Mouse (Mus musculus): ENCODE results near the gene Mapk9. TPM values are rescaled to one million over a fixed set of nuclear protein-coding genes. Genes with fewer than 3 reads are reported as not detected.
A peak's percentile ranks its signal among the peaks of the same experiment; 100 is the strongest.

The Mapk9 gene
- polyA plus RNA-seq, 1 experiment from 2014 or later, result 51.8 TPM

DNA sequence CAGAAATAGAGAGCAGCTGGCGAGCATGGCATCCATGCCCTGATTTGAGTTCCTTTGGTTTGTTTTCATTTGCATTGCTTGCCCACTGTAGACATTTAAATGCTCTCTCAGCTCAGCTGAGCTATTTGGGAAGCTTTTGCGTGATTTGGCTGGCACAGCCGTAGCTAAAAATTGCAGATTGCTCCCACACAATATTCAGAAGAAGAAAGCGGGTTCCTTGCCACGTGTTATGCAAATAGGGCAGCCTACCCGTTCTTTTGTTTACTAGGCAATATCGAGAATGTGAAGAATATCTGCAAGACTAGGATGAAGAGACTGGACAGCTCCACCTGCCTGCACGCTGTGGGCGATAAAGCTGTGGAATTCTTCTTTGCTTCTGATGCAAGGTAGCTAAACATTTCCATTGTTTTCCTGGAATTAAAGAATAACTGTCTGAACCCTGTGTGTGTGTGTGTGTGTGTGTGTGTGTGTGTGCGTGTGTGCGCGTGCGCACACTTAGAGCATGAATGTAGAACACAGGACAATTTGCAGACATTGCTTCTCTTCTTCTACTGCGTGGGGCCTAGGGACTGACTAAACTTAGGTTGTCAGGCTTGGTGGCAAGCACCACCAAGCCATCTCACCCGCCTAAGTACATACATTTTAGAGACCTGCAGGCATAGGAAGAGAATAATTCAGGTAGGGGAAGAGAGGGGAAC lies 27.5 kb upstream of the Mapk9 start:
- H3K4me1 ChIP-seq (ENCODE audit: control insufficient read depth, insufficient read depth, low read length), result no peaks in the 10 kb centered on the region
- H3K36me3 ChIP-seq (ENCODE audit: control insufficient read depth, insufficient read depth, low read length), result peaks cover 1% of the 10 kb centered on the region
- ATAC-seq (ENCODE audit: insufficient read depth, low FRiP score, low TSS enrichment) (no peak), DNase-seq (ENCODE audit: low spot score) (no peak)
- 93% methylated on average over 15 of the region's 15 CpGs for WGBS
- no peak overlapping the region for H3K4me2 ChIP-seq (ENCODE audit: low read depth)
- H3K27ac ChIP-seq (ENCODE audit: low read depth, low read length), result no peak overlapping the region
- H3K9ac ChIP-seq (ENCODE audit: low read length), result no peak overlapping the region
- H3K9me3 ChIP-seq (ENCODE audit: control insufficient read depth, low read length), result no peaks in the 10 kb centered on the region
- H3K4me3 ChIP-seq (ENCODE audit: low read depth, low read length), result no peak overlapping the region
- no peaks in the 10 kb centered on the region for H3K27me3 ChIP-seq (ENCODE audit: control insufficient read depth, insufficient read depth, low read length)

DNA sequence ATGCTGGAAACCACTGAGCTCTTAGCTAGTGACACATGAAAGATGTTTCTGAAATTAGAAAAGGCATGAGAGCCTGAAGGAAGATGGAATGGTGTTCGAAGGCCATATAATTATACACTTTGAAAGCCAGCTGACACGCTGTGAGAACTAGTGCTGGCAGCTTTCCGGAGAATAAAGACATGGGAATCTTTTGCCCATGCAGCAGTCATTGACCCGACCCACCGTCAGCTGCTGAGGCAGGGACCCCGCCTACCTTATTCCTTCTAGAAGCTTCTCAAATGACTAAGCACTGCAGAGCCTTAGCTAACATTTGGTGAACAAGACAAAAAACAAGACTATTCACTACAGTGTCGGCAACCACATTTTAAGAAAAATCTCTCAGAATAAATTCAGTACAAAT lies 26.9 kb upstream of the Mapk9 start:
- DNase-seq (ENCODE audit: low spot score) (no peak), ATAC-seq (ENCODE audit: insufficient read depth, low FRiP score, low TSS enrichment) (no peak)
- H3K4me2 ChIP-seq (ENCODE audit: low read depth), result no peak overlapping the region
- WGBS, result 88% methylated on average over 7 of the region's 7 CpGs
- no peak overlapping the region for H3K27ac ChIP-seq (ENCODE audit: low read depth, low read length)
- peaks cover 3% of the 10 kb centered on the region; the same call in 1 of the 2 replicates for H3K36me3 ChIP-seq (ENCODE audit: control insufficient read depth, insufficient read depth, low read length)
- no peak overlapping the region for H3K4me3 ChIP-seq (ENCODE audit: low read depth, low read length)
- H3K4me1 ChIP-seq (ENCODE audit: control insufficient read depth, insufficient read depth, low read length), result no peaks in the 10 kb centered on the region
- no peak overlapping the region for H3K9ac ChIP-seq (ENCODE audit: low read length)
- no peaks in the 10 kb centered on the region for H3K9me3 ChIP-seq (ENCODE audit: control insufficient read depth, low read length)
- no peaks in the 10 kb centered on the region for H3K27me3 ChIP-seq (ENCODE audit: control insufficient read depth, insufficient read depth, low read length)

DNA sequence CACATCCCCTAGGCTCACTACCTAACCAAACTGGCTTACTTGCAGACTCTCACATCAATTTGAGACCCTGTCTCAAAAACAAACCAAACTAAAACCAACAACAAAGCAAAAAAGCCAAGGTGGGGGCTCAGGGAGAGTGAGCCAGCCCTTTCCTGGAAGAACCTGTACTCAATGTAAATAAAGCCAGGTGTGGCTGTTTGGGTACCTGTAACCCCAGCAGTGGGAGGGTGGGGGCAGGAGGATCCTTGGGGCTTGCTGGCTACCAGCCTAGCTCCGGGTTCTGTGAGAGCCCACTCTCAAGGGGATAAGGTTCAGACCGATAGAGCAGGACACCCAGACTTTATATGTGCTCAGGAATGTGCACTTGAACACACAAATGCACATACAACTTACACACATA lies 25.6 kb upstream of the Mapk9 start:
- H3K9me3 ChIP-seq (ENCODE audit: control insufficient read depth, low read length), result no peaks in the 10 kb centered on the region
- no peak overlapping the region for H3K9ac ChIP-seq (ENCODE audit: low read length)
- ATAC-seq (ENCODE audit: insufficient read depth, low FRiP score, low TSS enrichment) (no peak), DNase-seq (ENCODE audit: low spot score) (no peak)
- H3K27me3 ChIP-seq (ENCODE audit: control insufficient read depth, insufficient read depth, low read length), result no peaks in the 10 kb centered on the region
- H3K4me2 ChIP-seq (ENCODE audit: low read depth), result no peak overlapping the region
- H3K27ac ChIP-seq (ENCODE audit: low read depth, low read length), result no peak overlapping the region
- H3K36me3 ChIP-seq (ENCODE audit: control insufficient read depth, insufficient read depth, low read length), result peaks cover 3% of the 10 kb centered on the region; the same call in 1 of the 2 replicates
- 89% methylated on average over 2 of the region's 2 CpGs for whole genome bisulfite sequencing
- H3K4me3 ChIP-seq (ENCODE audit: low read depth, low read length), result no peak overlapping the region
- H3K4me1 ChIP-seq (ENCODE audit: control insufficient read depth, insufficient read depth, low read length), result no peaks in the 10 kb centered on the region

DNA sequence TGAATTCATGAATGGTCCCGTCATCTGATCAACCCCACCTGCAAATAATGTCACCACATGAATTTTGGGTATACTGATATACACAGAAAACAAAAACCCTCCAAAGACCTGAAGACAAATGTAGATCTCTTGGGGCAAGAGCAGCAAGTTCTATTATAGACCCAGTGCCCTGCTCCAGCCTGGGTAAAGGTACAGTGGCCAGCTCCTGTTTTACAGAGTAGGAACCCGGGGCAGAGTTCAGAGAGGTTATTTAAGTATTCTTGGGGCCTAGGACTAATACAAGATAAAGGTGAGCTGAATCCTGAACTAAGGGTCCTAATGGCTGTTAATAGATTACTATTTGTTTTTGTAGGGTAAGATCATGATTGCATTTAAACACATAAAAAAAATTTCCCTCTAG lies 25.0 kb upstream of the Mapk9 start:
- H3K36me3 ChIP-seq (ENCODE audit: control insufficient read depth, insufficient read depth, low read length), result peaks cover 3% of the 10 kb centered on the region; the same call in 1 of the 2 replicates
- no peaks in the 10 kb centered on the region for H3K4me1 ChIP-seq (ENCODE audit: control insufficient read depth, insufficient read depth, low read length)
- no peak overlapping the region for H3K4me2 ChIP-seq (ENCODE audit: low read depth)
- no peak overlapping the region for H3K4me3 ChIP-seq (ENCODE audit: low read depth, low read length)
- DNase-seq (ENCODE audit: low spot score), result no peak
- WGBS, result 89% methylated on average over 2 of the region's 2 CpGs
- no peak overlapping the region for H3K27ac ChIP-seq (ENCODE audit: low read depth, low read length)
- H3K9ac ChIP-seq (ENCODE audit: low read length), result no peak overlapping the region
- H3K9me3 ChIP-seq (ENCODE audit: control insufficient read depth, low read length), result no peaks in the 10 kb centered on the region
- no peaks in the 10 kb centered on the region for H3K27me3 ChIP-seq (ENCODE audit: control insufficient read depth, insufficient read depth, low read length)
- ATAC-seq (ENCODE audit: insufficient read depth, low FRiP score, low TSS enrichment), result no peak

DNA sequence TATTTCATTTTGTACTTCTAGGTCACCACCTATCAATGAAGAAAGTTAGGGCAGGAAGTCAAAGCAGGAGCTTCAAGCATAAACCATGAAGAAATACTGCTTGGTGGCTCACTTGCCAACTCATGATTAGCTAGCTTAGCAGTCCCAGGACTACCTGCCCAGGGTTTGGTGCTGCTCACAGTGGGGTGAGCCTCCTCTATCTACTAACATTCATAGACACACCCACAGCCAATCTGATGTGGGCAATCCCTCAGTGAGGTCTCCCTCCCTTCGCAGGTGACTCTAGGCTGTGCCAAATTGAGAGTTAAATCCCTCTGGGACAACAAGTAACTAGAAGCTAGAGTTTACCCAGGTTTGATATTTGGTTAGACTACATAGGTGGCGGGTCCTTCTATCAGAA lies 24.2 kb upstream of the Mapk9 start:
- Histone ChIP-seq H3K4me1 (ENCODE audit: control insufficient read depth, insufficient read depth, low read length) (no peaks in the 10 kb centered on the region), H3K4me2 (ENCODE audit: low read depth) (no peak overlapping the region), H3K27ac (ENCODE audit: low read depth, low read length) (no peak overlapping the region), H3K4me3 (ENCODE audit: low read depth, low read length) (no peak overlapping the region), H3K36me3 (ENCODE audit: control insufficient read depth, insufficient read depth, low read length) (peaks cover 3% of the 10 kb centered on the region; the same call in 1 of the 2 replicates), H3K9me3 (ENCODE audit: control insufficient read depth, low read length) (no peaks in the 10 kb centered on the region), H3K9ac (ENCODE audit: low read length) (no peak overlapping the region), H3K27me3 (ENCODE audit: control insufficient read depth, insufficient read depth, low read length) (no peaks in the 10 kb centered on the region)
- ATAC-seq (ENCODE audit: insufficient read depth, low FRiP score, low TSS enrichment) (no peak), DNase-seq (ENCODE audit: low spot score) (no peak)
- 97% methylated on average over 2 of the region's 2 CpGs for WGBS

DNA sequence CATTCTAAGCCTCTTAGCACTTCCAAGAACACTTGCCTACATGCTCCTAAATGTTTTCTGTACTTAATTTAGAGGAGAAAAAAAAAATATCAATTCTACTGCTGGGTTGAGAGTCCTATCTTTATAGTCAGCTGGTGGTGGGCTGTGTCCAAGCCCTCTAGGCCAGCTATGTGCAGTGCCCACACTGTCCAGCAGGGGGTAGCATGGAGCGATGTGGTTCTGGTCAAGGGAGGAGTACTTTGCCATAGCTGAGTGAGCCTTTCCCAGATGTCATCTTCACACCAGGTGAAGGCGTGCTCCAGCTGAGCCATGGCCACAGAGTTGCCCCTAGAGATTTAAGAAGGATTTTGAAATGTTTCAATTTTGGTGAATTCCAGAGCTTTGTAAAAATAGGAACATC lies 21.7 kb upstream of the Mapk9 start:
- Histone ChIP-seq H3K9me3 (ENCODE audit: control insufficient read depth, low read length) (no peaks in the 10 kb centered on the region), H3K36me3 (ENCODE audit: control insufficient read depth, insufficient read depth, low read length) (peaks cover 3% of the 10 kb centered on the region; the same call in 1 of the 2 replicates), H3K4me2 (ENCODE audit: low read depth) (no peak overlapping the region), H3K4me3 (ENCODE audit: low read depth, low read length) (no peak overlapping the region), H3K4me1 (ENCODE audit: control insufficient read depth, insufficient read depth, low read length) (no peaks in the 10 kb centered on the region), H3K27ac (ENCODE audit: low read depth, low read length) (no peak overlapping the region), H3K27me3 (ENCODE audit: control insufficient read depth, insufficient read depth, low read length) (no peaks in the 10 kb centered on the region), H3K9ac (ENCODE audit: low read length) (no peak overlapping the region)
- WGBS, result 45% methylated on average over 2 of the region's 2 CpGs
- ATAC-seq (ENCODE audit: insufficient read depth, low FRiP score, low TSS enrichment) (no peak), DNase-seq (ENCODE audit: low spot score) (peak; percentile 69)

DNA sequence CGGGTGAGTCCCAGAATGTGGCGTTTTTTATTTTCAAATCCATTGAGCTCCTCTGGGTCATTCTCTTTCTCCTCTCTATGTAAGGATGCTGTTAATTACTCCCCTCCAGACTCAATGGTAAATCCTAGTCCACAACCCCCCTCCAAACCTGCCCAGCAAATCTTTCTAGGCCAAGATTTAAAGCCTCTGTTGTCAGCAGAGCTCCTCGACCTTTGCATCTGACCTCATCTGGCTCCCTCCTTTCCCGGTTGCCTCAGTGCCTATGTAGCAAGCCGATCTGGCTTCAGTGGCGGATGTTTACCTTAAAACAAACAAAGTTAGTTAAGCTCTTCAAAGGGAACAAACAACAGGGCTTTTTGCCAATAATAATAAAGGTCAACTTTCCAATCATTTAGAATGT lies 19.3 kb upstream of the Mapk9 start:
- DNase-seq (ENCODE audit: low spot score) (no peak), ATAC-seq (ENCODE audit: insufficient read depth, low FRiP score, low TSS enrichment) (no peak)
- Histone ChIP-seq H3K4me1 (ENCODE audit: control insufficient read depth, insufficient read depth, low read length) (no peaks in the 10 kb centered on the region), H3K27me3 (ENCODE audit: control insufficient read depth, insufficient read depth, low read length) (no peaks in the 10 kb centered on the region), H3K9ac (ENCODE audit: low read length) (no peak overlapping the region), H3K36me3 (ENCODE audit: control insufficient read depth, insufficient read depth, low read length) (peaks cover 3% of the 10 kb centered on the region; the same call in 1 of the 2 replicates), H3K27ac (ENCODE audit: low read depth, low read length) (no peak overlapping the region), H3K4me3 (ENCODE audit: low read depth, low read length) (no peak overlapping the region), H3K9me3 (ENCODE audit: control insufficient read depth, low read length) (no peaks in the 10 kb centered on the region), H3K4me2 (ENCODE audit: low read depth) (no peak overlapping the region)
- 29% methylated on average over 6 of the region's 6 CpGs for WGBS

DNA sequence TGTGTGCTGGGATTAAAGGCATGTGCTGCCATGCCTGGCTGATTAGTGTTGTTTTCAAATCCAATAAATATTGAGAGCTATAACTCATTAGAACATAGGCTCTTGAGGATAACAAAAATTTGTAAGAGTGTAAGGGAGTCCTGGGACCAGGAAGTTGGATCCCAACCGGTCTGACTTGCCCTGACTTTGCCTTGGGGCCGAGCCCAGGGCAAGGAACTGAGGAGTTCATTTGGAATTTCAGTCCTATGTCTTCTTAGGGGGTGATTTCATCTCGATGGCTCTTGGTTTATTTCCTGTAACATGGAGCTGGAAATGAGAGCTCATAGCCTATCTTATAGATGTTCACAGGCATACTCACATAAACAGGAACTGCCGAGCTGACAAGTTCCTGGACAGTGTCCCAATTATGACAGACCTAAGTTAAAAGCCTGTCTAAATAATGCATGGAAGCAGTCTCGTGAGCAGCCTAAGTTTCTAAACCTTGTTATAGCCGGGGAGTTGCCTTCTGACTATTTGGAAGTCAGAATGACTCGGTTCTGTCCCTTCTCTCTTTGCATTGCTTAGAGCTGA lies 17.3 kb upstream of the Mapk9 start:
- Histone ChIP-seq H3K4me1 (ENCODE audit: control insufficient read depth, insufficient read depth, low read length) (no peaks in the 10 kb centered on the region), H3K9ac (ENCODE audit: low read length) (no peak overlapping the region), H3K27ac (ENCODE audit: low read depth, low read length) (no peak overlapping the region), H3K9me3 (ENCODE audit: control insufficient read depth, low read length) (no peaks in the 10 kb centered on the region), H3K4me2 (ENCODE audit: low read depth) (no peak overlapping the region), H3K4me3 (ENCODE audit: low read depth, low read length) (no peak overlapping the region), H3K27me3 (ENCODE audit: control insufficient read depth, insufficient read depth, low read length) (no peaks in the 10 kb centered on the region), H3K36me3 (ENCODE audit: control insufficient read depth, insufficient read depth, low read length) (peaks cover 2% of the 10 kb centered on the region)
- DNase-seq (ENCODE audit: low spot score) (no peak), ATAC-seq (ENCODE audit: insufficient read depth, low FRiP score, low TSS enrichment) (no peak)
- WGBS, result 86% methylated on average over 7 of the region's 7 CpGs

DNA sequence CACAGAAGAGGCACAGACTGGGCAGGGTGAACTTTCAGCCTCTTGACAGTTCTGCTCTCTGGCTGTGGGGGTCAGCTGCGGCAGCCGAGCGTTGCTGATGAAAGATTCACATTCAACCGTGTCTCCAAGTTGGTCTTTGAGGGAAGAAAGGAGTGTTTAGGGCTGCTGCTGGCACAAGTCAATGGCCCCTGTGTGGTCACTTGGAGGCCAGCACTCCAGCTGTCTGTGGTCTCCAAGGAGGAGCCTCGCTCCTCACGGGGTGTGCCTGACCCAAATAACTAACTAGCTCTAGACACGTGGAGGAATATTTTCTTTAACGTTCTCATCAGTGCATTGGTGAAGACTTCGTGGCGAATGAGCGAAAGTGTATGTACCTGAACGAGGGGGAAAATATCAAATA lies 14.6 kb upstream of the Mapk9 start:
- Histone ChIP-seq H3K27ac (ENCODE audit: low read depth, low read length) (no peak overlapping the region), H3K4me1 (ENCODE audit: control insufficient read depth, insufficient read depth, low read length) (no peaks in the 10 kb centered on the region), H3K27me3 (ENCODE audit: control insufficient read depth, insufficient read depth, low read length) (no peaks in the 10 kb centered on the region), H3K9me3 (ENCODE audit: control insufficient read depth, low read length) (no peaks in the 10 kb centered on the region), H3K36me3 (ENCODE audit: control insufficient read depth, insufficient read depth, low read length) (peaks cover 2% of the 10 kb centered on the region; the same call in 1 of the 2 replicates), H3K4me3 (ENCODE audit: low read depth, low read length) (no peak overlapping the region), H3K4me2 (ENCODE audit: low read depth) (no peak overlapping the region), H3K9ac (ENCODE audit: low read length) (no peak overlapping the region)
- ATAC-seq (ENCODE audit: insufficient read depth, low FRiP score, low TSS enrichment), result no peak
- no peak for DNase-seq (ENCODE audit: low spot score)
- 86% methylated on average over 12 of the region's 12 CpGs for WGBS

All from neural tube, embryonic 11.5 days (tissue).